Mouse (Mus musculus) midbrain, embryonic 11.5 days (tissue): ENCODE results near the gene C1qtnf5. TPM values are rescaled to one million over a fixed set of nuclear protein-coding genes. Genes with fewer than 3 reads are reported as not detected.

Experiments
- ATAC-seq: fragments of 200-750 bp; cut with Nextera tagmentation; 2 replicates; pipeline ENCODE4 v1.8.0; 2017; ENCODE audit warnings: moderate TSS enrichment, moderate library complexity; ENCODE audit not compliant: low FRiP score
- DNase-seq: peaks from one replicate; pipeline ENCODE4 v3.0.0; 2015; ENCODE audit warnings: low spot score; ENCODE audit errors: missing footprints
- H3K27ac ChIP-seq: fragments of 300-500 bp; sonication (generic); 2 replicates; pipeline ENCODE4 v1.5.1; 2014; ENCODE audit warnings: low read depth, low read length
- H3K27me3 ChIP-seq: fragments of 300-500 bp; sonication (generic); 2 replicates; pipeline ENCODE4 v1.6.1; 2014; ENCODE audit warnings: mild to moderate bottlenecking, low read length, moderate library complexity, mixed read lengths; ENCODE audit not compliant: control insufficient read depth, insufficient read depth
- H3K36me3 ChIP-seq: fragments of 300-500 bp; sonication (generic); 2 replicates; pipeline ENCODE4 v1.6.1; 2014; ENCODE audit warnings: mild to moderate bottlenecking, low read length, moderate library complexity, mixed read lengths; ENCODE audit not compliant: control insufficient read depth, insufficient read depth
- H3K4me1 ChIP-seq: fragments of 300-500 bp; sonication (generic); 2 replicates; pipeline ENCODE4 v1.6.1; 2014; ENCODE audit warnings: low read length; ENCODE audit not compliant: control insufficient read depth, insufficient read depth
- H3K4me2 ChIP-seq: fragments of 300-500 bp; sonication (generic); 2 replicates; pipeline ENCODE4 v1.6.1; 2014; ENCODE audit warnings: mild to moderate bottlenecking, moderate library complexity
- H3K4me3 ChIP-seq: fragments of 300-500 bp; sonication (generic); 2 replicates; pipeline ENCODE4 v1.5.1; 2014; ENCODE audit warnings: low read depth, low read length
- H3K9ac ChIP-seq: fragments of 300-500 bp; sonication (generic); 2 replicates; pipeline ENCODE4 v1.6.1; 2014; ENCODE audit warnings: low read length
- H3K9me3 ChIP-seq: fragments of 300-500 bp; sonication (generic); 2 replicates; pipeline ENCODE4 v1.6.1; 2016; ENCODE audit warnings: low read length; ENCODE audit not compliant: control insufficient read depth
- WGBS: fragments of 180-500 bp; shearing (Covaris S2); extraction: QIAGEN DNeasy Blood & Tissue Kit; methylation state at CpG from one replicate; pipeline ENCODE4 v1.1.7; 2014; 5-methylcytosine and 5-hydroxymethylcytosine counted together
- polyA plus RNA-seq: library from polyadenylated mRNA; unstranded; fragments of >200 nt; fragmentation: Nextera tagmentation; extraction: Ambion mirVana; gene quantifications from 2 replicates; pipeline ENCODE4 v1.2.1, GENCODE M21; 2014

The C1qtnf5 gene
- polyA plus RNA-seq, 1 experiment from 2014 or later = 0.85 TPM

GRCm38 (mm10) chr9:44071914-44072598 lies 35.0 kb upstream of the C1qtnf5 start:
- Histone ChIP-seq H3K27me3 (no peaks in the 10 kb centered on the region), H3K4me1 (peaks cover 33% of the 10 kb centered on the region), H3K9me3 (no peaks in the 10 kb centered on the region), H3K36me3 (no peaks in the 10 kb centered on the region), H3K4me3 (no peak overlapping the region), H3K4me2 (peak overlapping the region; percentile 14), H3K27ac (peak overlapping the region; percentile 67), H3K9ac (peak overlapping the region; percentile 46; the same call in 1 of the 2 replicates)
- DNase-seq (peak; percentile 94), ATAC-seq (peak; percentile 80)
- WGBS = 18% methylated on average over 11 of the region's 11 CpGs

GRCm38 (mm10) chr9:44072599-44072915 lies 34.5 kb upstream of the C1qtnf5 start:
- ATAC-seq (peak; percentile 68), DNase-seq (peak; percentile 91)
- H3K9me3 ChIP-seq = no peaks in the 10 kb centered on the region
- no peaks in the 10 kb centered on the region for H3K36me3 ChIP-seq
- H3K27ac ChIP-seq = peak overlapping the region; percentile 67
- H3K4me3 ChIP-seq = no peak overlapping the region
- H3K9ac ChIP-seq = peak overlapping the region; percentile 46; the same call in 1 of the 2 replicates
- WGBS = 20% methylated on average over 4 of the region's 4 CpGs
- peaks cover 29% of the 10 kb centered on the region for H3K4me1 ChIP-seq
- no peaks in the 10 kb centered on the region for H3K27me3 ChIP-seq
- peak overlapping the region; percentile 14 for H3K4me2 ChIP-seq

GRCm38 (mm10) chr9:44073115-44073514 lies 33.9 kb upstream of the C1qtnf5 start:
- WGBS = 52% methylated on average over 5 of the region's 5 CpGs
- Histone ChIP-seq H3K36me3 (no peaks in the 10 kb centered on the region), H3K27me3 (no peaks in the 10 kb centered on the region), H3K4me2 (peak overlapping the region; percentile 14; the same call in 1 of the 2 replicates), H3K4me3 (no peak overlapping the region), H3K9me3 (no peaks in the 10 kb centered on the region), H3K9ac (peak overlapping the region; percentile 4; the same call in 1 of the 2 replicates), H3K4me1 (peaks cover 29% of the 10 kb centered on the region), H3K27ac (peak overlapping the region; percentile 45; the same call in 1 of the 2 replicates)
- no peak for ATAC-seq
- DNase-seq = peak; percentile 91

- Histone ChIP-seq H3K4me2 (no peak overlapping the region), H3K4me3 (no peak overlapping the region), H3K27ac (no peak overlapping the region), H3K36me3 (no peaks in the 10 kb centered on the region), H3K4me1 (peaks cover 37% of the 10 kb centered on the region), H3K27me3 (no peaks in the 10 kb centered on the region), H3K9ac (no peak overlapping the region), H3K9me3 (no peaks in the 10 kb centered on the region)
- ATAC-seq (no peak), DNase-seq (peak; percentile 81)
- 56% methylated on average over 9 of the region's 9 CpGs for WGBS
Measured at GRCm38 (mm10) chr9:44074395-44075275, 32.4 kb upstream of the C1qtnf5 start.

- no peak overlapping the region for H3K27ac ChIP-seq
- no peak for ATAC-seq
- 80% methylated on average over 24 of the region's 24 CpGs for WGBS
Measured at GRCm38 (mm10) chr9:44075276-44075995, 31.6 kb upstream of the C1qtnf5 start.

GRCm38 (mm10) chr9:44075996-44076763 lies 30.9 kb upstream of the C1qtnf5 start:
- WGBS = 70% methylated on average over 16 of the region's 16 CpGs
- peaks cover 31% of the 10 kb centered on the region for H3K4me1 ChIP-seq
- ATAC-seq = no peak

More at GRCm38 (mm10) chr9:44075276-44075995, 31.6 kb upstream of the C1qtnf5 start:
- H3K9me3 ChIP-seq = no peaks in the 10 kb centered on the region
- peak; percentile 80 for DNase-seq
- no peak overlapping the region for H3K4me2 ChIP-seq
- no peaks in the 10 kb centered on the region for H3K27me3 ChIP-seq
- H3K36me3 ChIP-seq = no peaks in the 10 kb centered on the region
- peaks cover 37% of the 10 kb centered on the region for H3K4me1 ChIP-seq
- H3K9ac ChIP-seq = no peak overlapping the region
- H3K4me3 ChIP-seq = no peak overlapping the region

GRCm38 (mm10) chr9:44076764-44077120 lies 30.3 kb upstream of the C1qtnf5 start:
- H3K36me3 ChIP-seq = no peaks in the 10 kb centered on the region
- H3K9me3 ChIP-seq = no peaks in the 10 kb centered on the region
- WGBS = 9% methylated on average over 5 of the region's 5 CpGs
- H3K4me1 ChIP-seq = peaks cover 25% of the 10 kb centered on the region
- H3K4me2 ChIP-seq = no peak overlapping the region
- ATAC-seq (no peak), DNase-seq (peak; percentile 94)
- H3K27ac ChIP-seq = no peak overlapping the region
- no peak overlapping the region for H3K9ac ChIP-seq
- no peak overlapping the region for H3K4me3 ChIP-seq
- no peaks in the 10 kb centered on the region; the same call in 1 of the 2 replicates for H3K27me3 ChIP-seq

More at GRCm38 (mm10) chr9:44075996-44076763, 30.9 kb upstream of the C1qtnf5 start:
- H3K9me3 ChIP-seq = no peaks in the 10 kb centered on the region
- no peak overlapping the region for H3K4me3 ChIP-seq
- peak; percentile 78 for DNase-seq
- no peak overlapping the region for H3K9ac ChIP-seq
- H3K4me2 ChIP-seq = no peak overlapping the region
- no peaks in the 10 kb centered on the region for H3K36me3 ChIP-seq
- H3K27me3 ChIP-seq = no peaks in the 10 kb centered on the region
- H3K27ac ChIP-seq = no peak overlapping the region

GRCm38 (mm10) chr9:44077266-44077910 lies 29.7 kb upstream of the C1qtnf5 start:
- Histone ChIP-seq H3K27ac (no peak overlapping the region), H3K27me3 (peaks cover 4% of the 10 kb centered on the region; the same call in 1 of the 2 replicates), H3K4me3 (no peak overlapping the region), H3K9me3 (no peaks in the 10 kb centered on the region), H3K36me3 (no peaks in the 10 kb centered on the region), H3K4me2 (no peak overlapping the region), H3K9ac (no peak overlapping the region), H3K4me1 (peaks cover 18% of the 10 kb centered on the region)
- no peak for DNase-seq
- 86% methylated on average over 11 of the region's 11 CpGs for WGBS
- no peak for ATAC-seq
